Comparison of ENCODE assay signal across 17 mouse cellular contexts in genomic region chr7:6658606-6659005, GRCm38 (mm10). TPM values are rescaled to one million over a fixed set of nuclear protein-coding genes. Genes with fewer than 3 reads are reported as not detected.
"Had no signal": no experiment of that assay in that cellular context is flagged by ENCODE, and none has a peak within 500 bp of the region (broad histone marks: within the 10 kb centered on the region; RNA-seq: fewer than 3 reads in every experiment).

No protein-coding gene starts in this region.

- H3K4me3 ChIP-seq: megakaryocyte, embryonic 14.5 days; midbrain, embryonic 12.5 days; neural tube, embryonic 12.5 days; stomach, embryonic 15.5 days had no signal

- DNase-seq: lung, adult 18-20 months; lung, embryonic 14.5 days; lung, postnatal 10 days; lung, postnatal 36 days; right cerebral cortex, postnatal 14 days; thymus, adult 2 months; thymus, postnatal 25 days; thymus, postnatal 4 days had no signal

- H3K4me2 ChIP-seq: lung, embryonic 14.5 days; midbrain, embryonic 12.5 days; neural tube, embryonic 12.5 days; stomach, embryonic 15.5 days had no signal

- H3K36me3 ChIP-seq: midbrain, embryonic 12.5 days; neural tube, embryonic 12.5 days; stomach, embryonic 15.5 days had no signal

- H3K9me3 ChIP-seq: midbrain, embryonic 12.5 days; neural tube, embryonic 12.5 days; stomach, embryonic 15.5 days had no signal

- H3K27ac ChIP-seq: macrophage; midbrain, embryonic 12.5 days; neural tube, embryonic 12.5 days; stomach, embryonic 15.5 days; stomach, postnatal 0 days had no signal

- H3K4me1 ChIP-seq: megakaryocyte, embryonic 14.5 days; midbrain, embryonic 12.5 days; neural tube, embryonic 12.5 days; stomach, embryonic 15.5 days had no signal

- H3K27me3 ChIP-seq: megakaryocyte, embryonic 14.5 days; midbrain, embryonic 12.5 days; neural tube, embryonic 12.5 days; stomach, embryonic 15.5 days had no signal

- H3K9ac ChIP-seq: lung, embryonic 14.5 days; midbrain, embryonic 12.5 days; neural tube, embryonic 12.5 days; stomach, embryonic 15.5 days had no signal

RNA-seq across cellular contexts. Expression of gene Zim1, which starts 37.6 kb away (rescaled TPM):
- total RNA-seq: megakaryocyte progenitor cell, adult 5-6 weeks; monocyte, adult 5-6 weeks; neutrophil, adult 5-6 weeks had no signal
- polyA plus RNA-seq: macrophage had no signal
